Mouse (Mus musculus): ENCODE measurements around the gene Eef1akmt3. TPM values are rescaled to one million over a fixed set of nuclear protein-coding genes. Genes with fewer than 3 reads are reported as not detected.
A peak's percentile ranks its signal among the peaks of the same experiment; 100 is the strongest.

The Eef1akmt3 gene
- polyA plus RNA-seq, 1 experiment: 0.40 TPM

- no peak for DNase-seq (ENCODE audit: low read depth)
- TF ChIP-seq POLR2A (IDR thresholded peaks at IDR 0.05; ENCODE audit: borderline replicate concordance, extremely low read depth, insufficient read depth, insufficient read length, poor library complexity, severe bottlenecking) (no peak), CTCF (IDR thresholded peaks at IDR 0.05; ENCODE audit: borderline replicate concordance, extremely low read depth, insufficient read depth, insufficient read length) (no peak)
Measured at GRCm38 (mm10) chr10:127047954-127048353, 6.6 kb upstream of the Eef1akmt3 start, which contains the start of gene Cyp27b1. TSS of gene Cyp27b1 (plus strand) at chr10:127048250.

GRCm38 (mm10) chr10:127043187-127043586 is 1.9 kb upstream of the Eef1akmt3 start:
- TF ChIP-seq POLR2A (IDR thresholded peaks at IDR 0.05; ENCODE audit: borderline replicate concordance, extremely low read depth, insufficient read depth, insufficient read length, poor library complexity, severe bottlenecking): no peak
- no peak for TF ChIP-seq CTCF (IDR thresholded peaks at IDR 0.05; ENCODE audit: borderline replicate concordance, extremely low read depth, insufficient read depth, insufficient read length)
- no peak for DNase-seq (ENCODE audit: low read depth)

- TF ChIP-seq CTCF (IDR thresholded peaks at IDR 0.05; ENCODE audit: borderline replicate concordance, extremely low read depth, insufficient read depth, insufficient read length): no peak
- no peak for TF ChIP-seq POLR2A (IDR thresholded peaks at IDR 0.05; ENCODE audit: borderline replicate concordance, extremely low read depth, insufficient read depth, insufficient read length, poor library complexity, severe bottlenecking)
- no peak for DNase-seq (ENCODE audit: low read depth)
Measured at GRCm38 (mm10) chr10:127042468-127043115, 1.3 kb upstream of the Eef1akmt3 start.

- peak; percentile 96 for DNase-seq (ENCODE audit: low read depth)
Measured at GRCm38 (mm10) chr10:127041774-127042338, 543 bp upstream of the Eef1akmt3 start.

GRCm38 (mm10) chr10:127040569-127041214 is 621 bp downstream of the Eef1akmt3 start:
- TF ChIP-seq POLR2A (IDR thresholded peaks at IDR 0.05; ENCODE audit: borderline replicate concordance, extremely low read depth, insufficient read depth, insufficient read length, poor library complexity, severe bottlenecking): no peak
- TF ChIP-seq CTCF (IDR thresholded peaks at IDR 0.05; ENCODE audit: borderline replicate concordance, extremely low read depth, insufficient read depth, insufficient read length): no peak
- no peak for DNase-seq (ENCODE audit: low read depth)

More at GRCm38 (mm10) chr10:127041774-127042338, 543 bp upstream of the Eef1akmt3 start:
- no peak for TF ChIP-seq POLR2A (IDR thresholded peaks at IDR 0.05; ENCODE audit: borderline replicate concordance, extremely low read depth, insufficient read depth, insufficient read length, poor library complexity, severe bottlenecking)
- no peak for TF ChIP-seq CTCF (IDR thresholded peaks at IDR 0.05; ENCODE audit: borderline replicate concordance, extremely low read depth, insufficient read depth, insufficient read length)

- no peak for TF ChIP-seq CTCF (IDR thresholded peaks at IDR 0.05; ENCODE audit: borderline replicate concordance, extremely low read depth, insufficient read depth, insufficient read length)
- TF ChIP-seq POLR2A (IDR thresholded peaks at IDR 0.05; ENCODE audit: borderline replicate concordance, extremely low read depth, insufficient read depth, insufficient read length, poor library complexity, severe bottlenecking): no peak
- no peak for DNase-seq (ENCODE audit: low read depth)
Measured at GRCm38 (mm10) chr10:127037641-127038040, 3.7 kb downstream of the Eef1akmt3 start.

- TF ChIP-seq CTCF (IDR thresholded peaks at IDR 0.05; ENCODE audit: borderline replicate concordance, extremely low read depth, insufficient read depth, insufficient read length): no peak
- DNase-seq (ENCODE audit: low read depth): no peak
Measured at GRCm38 (mm10) chr10:127036273-127036672, 5.0 kb downstream of the Eef1akmt3 start.

GRCm38 (mm10) chr10:127033301-127033741 is 8.0 kb downstream of the Eef1akmt3 start:
- no peak for DNase-seq (ENCODE audit: low read depth)
- TF ChIP-seq POLR2A (IDR thresholded peaks at IDR 0.05; ENCODE audit: borderline replicate concordance, extremely low read depth, insufficient read depth, insufficient read length, poor library complexity, severe bottlenecking) (no peak), CTCF (IDR thresholded peaks at IDR 0.05; ENCODE audit: borderline replicate concordance, extremely low read depth, insufficient read depth, insufficient read length) (no peak)

GRCm38 (mm10) chr10:127030336-127031296 is 10.7 kb downstream of the Eef1akmt3 start, which contains the start of gene Tsfm:
TSS of gene Tsfm (minus strand) at chr10:127030840.
- TF ChIP-seq POLR2A (IDR thresholded peaks at IDR 0.05; ENCODE audit: borderline replicate concordance, extremely low read depth, insufficient read depth, insufficient read length, poor library complexity, severe bottlenecking): peak; percentile 85
- peak; percentile 97 for TF ChIP-seq CTCF (IDR thresholded peaks at IDR 0.05; ENCODE audit: borderline replicate concordance, extremely low read depth, insufficient read depth, insufficient read length)

GRCm38 (mm10) chr10:127018422-127018821 is 22.9 kb downstream of the Eef1akmt3 start:
- no peak for DNase-seq (ENCODE audit: low read depth)
- no peak for TF ChIP-seq CTCF (IDR thresholded peaks at IDR 0.05; ENCODE audit: borderline replicate concordance, extremely low read depth, insufficient read depth, insufficient read length)

More at GRCm38 (mm10) chr10:127030336-127031296, 10.7 kb downstream of the Eef1akmt3 start, which contains the start of gene Tsfm:
- peak; percentile 97 for DNase-seq (ENCODE audit: low read depth)

GRCm38 (mm10) chr10:127017071-127017470 is 24.2 kb downstream of the Eef1akmt3 start:
- DNase-seq (ENCODE audit: low read depth): no peak
- no peak for TF ChIP-seq CTCF (IDR thresholded peaks at IDR 0.05; ENCODE audit: borderline replicate concordance, extremely low read depth, insufficient read depth, insufficient read length)
- TF ChIP-seq POLR2A (IDR thresholded peaks at IDR 0.05; ENCODE audit: borderline replicate concordance, extremely low read depth, insufficient read depth, insufficient read length, poor library complexity, severe bottlenecking): no peak
